Mouse (Mus musculus): ENCODE results near the gene Iqgap2. TPM values are rescaled to one million over a fixed set of nuclear protein-coding genes. Genes with fewer than 3 reads are reported as not detected.

Gene Iqgap2
- total RNA-seq, 1 experiment from 2014 or later = 147 TPM

GRCm38 (mm10) chr13:95712570-95713268 lies 179.0 kb downstream of the Iqgap2 start:
- no peak for DNase-seq

- DNase-seq = no peak
Observed at GRCm38 (mm10) chr13:95712054-95712453, 179.7 kb downstream of the Iqgap2 start.

DNA sequence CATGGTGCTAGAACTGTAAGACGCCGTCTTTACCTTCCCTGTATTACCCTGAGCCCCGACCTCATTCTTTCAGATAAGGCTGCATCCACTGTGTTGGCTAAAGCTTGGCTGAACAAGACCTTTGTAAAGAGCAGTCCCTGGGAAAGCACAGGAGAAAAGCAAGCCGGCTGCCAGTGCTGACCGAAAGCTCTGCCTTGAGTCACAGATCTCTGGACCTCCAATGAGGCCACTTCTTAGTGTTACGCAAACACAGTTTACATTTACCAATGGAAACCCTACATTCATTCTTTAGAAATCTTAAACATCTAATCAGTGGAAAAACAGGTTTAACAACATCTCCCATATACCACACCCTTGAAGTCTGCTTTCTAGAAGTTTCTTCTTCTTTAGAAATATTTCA lies 186.1 kb downstream of the Iqgap2 start:
- no peak for DNase-seq

DNA sequence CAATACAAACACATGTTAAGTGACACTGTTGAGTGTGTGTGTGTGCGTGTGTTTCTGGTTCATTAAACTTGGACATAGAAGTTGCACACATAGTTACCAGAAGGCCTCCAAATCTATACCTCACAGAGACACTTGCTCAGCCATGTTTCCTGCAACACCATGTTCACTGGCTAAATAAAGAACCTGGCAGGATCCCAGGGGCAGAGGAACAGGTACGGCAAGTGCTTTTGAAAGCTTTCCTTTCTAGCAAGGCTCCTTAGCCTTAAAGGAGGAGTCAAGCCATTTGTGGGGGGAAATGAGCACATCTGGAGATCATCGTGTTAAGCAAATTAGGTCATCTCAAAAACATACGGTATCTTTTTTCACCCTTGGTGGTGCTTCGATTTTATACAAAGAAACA lies 188.3 kb downstream of the Iqgap2 start:
- DNase-seq = no peak

DNA sequence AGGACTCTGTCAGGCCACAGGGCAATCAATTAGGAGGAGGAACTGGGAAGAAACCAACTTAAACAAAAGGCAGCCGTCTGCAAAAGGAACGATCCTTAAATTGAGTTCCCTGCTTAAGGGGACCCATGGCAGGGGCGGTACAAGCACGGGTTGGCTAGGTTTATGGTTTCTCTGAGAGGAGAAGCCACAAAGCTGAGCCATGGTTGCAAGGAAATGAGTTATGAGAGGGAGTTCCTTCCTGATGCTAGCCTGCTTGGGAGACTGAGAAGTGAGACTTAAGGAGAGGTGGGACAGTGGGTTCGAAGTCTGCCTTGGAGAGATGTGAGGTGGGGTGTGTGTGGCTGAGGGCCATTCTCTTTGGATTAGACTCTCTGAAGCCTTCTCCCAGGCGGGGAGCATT lies 193.8 kb downstream of the Iqgap2 start:
- DNase-seq = no peak

DNA sequence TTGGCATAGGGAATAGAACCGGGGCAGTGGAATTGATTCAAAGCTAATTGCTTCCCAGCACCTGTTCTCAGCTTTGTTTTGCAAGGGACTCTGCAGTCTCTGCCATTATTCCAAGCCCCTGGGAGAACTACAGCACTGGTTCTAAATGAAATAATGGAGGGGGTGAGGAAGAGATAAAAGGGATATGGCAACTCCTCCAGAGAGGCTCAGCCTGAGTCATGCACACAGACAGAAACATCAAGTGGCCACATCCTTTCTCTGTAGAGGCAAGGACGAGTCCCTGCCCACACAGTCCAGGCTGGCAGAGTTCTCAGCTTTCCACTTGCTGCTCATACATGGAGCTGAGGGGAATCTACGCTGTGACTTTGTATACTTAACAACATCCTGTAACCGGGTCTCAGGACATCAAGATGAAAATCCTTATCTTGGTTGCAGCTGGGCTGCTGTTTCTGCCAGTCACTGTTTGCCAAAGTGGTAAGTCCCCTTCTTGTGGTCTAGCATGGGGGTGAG lies 195.0 kb downstream of the Iqgap2 start, which contains the start of gene F2rl2:
Gene F2rl2 (plus strand): TSS at position 200 of the 510 bp plus-strand sequence.
- DNase-seq = no peak

DNA sequence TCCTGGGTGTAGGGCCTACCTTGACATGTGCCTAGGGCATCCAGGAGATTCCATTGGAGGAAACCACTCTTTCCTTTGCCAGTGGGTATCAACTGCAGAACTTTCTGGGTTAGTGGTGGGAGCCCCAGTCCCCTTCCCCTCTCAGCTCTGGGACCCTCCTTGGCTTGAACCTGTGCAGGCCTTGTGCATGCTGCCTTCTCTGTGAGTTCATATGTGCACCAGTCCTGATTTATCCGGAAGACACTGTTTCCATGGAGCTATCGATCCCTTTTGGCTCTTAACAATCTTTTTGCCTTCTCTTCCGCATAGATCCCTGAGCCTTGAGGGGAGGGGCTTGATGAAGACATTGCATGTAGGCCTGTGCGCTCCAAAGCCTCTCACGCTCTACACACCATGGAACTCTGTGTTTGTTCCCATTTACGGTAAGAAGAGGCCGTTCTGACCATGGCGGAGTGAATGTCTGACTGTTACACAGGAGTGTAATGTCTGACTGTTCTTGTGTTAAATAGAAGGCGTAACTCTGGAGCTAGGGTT lies 195.5 kb downstream of the Iqgap2 start:
- no peak for DNase-seq

- DNase-seq = no peak
Observed at GRCm38 (mm10) chr13:95692201-95692600, 199.5 kb downstream of the Iqgap2 start.

GRCm38 (mm10) chr13:95688576-95688975 lies 203.1 kb downstream of the Iqgap2 start:
- DNase-seq = no peak

- no peak for DNase-seq
Observed at GRCm38 (mm10) chr13:95685736-95686135, 206.0 kb downstream of the Iqgap2 start.

DNA sequence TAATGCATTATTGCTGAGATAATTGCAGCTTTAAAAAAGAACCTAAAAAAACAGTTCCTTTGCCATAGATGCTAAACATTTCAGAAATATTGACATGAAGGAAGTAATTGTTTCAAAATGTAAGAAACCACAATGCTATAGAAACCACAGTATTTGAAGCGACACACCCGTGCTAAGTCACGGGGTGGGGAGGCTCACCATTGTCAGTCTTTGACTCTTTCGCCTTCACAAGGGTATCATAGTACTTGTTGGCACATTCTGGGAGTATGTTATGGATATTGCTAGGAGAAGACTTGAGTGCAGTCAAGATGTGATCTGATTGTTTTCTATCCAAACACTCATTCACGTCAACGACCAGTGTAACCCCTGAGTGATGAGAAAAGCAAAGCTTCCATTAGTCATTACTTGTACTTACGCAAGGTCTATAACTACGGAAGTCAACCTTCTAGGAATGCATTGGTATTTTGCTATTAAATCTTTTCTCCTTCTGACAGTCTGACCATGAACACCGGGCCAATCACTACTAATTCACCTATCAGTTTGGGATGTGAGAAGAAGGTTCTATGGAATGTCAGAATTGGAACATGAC lies 207.0 kb downstream of the Iqgap2 start:
- DNase-seq = no peak

- no peak for DNase-seq
Observed at GRCm38 (mm10) chr13:95679491-95679941, 212.2 kb downstream of the Iqgap2 start.

- DNase-seq = no peak
Observed at GRCm38 (mm10) chr13:95679078-95679477, 212.6 kb downstream of the Iqgap2 start.

DNA sequence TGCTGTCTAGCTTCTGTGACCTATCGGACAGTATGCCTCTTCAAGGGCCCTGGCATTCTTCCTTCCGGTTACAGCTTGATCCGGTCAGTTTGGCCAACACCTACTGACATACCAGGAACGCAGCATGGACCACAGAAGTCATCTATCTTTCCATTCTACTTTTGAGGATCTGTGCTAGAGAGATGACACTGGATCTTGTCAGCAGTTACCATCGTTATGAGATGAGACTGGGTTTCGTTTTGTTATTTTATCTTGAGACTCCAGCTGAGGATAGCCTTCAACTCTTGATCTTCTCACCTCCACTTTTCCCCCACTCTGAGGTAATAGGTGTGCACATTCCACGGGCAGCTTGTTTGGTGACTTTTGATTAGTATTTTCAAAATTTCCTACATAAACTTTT lies 219.3 kb downstream of the Iqgap2 start:
- no peak for DNase-seq

DNA sequence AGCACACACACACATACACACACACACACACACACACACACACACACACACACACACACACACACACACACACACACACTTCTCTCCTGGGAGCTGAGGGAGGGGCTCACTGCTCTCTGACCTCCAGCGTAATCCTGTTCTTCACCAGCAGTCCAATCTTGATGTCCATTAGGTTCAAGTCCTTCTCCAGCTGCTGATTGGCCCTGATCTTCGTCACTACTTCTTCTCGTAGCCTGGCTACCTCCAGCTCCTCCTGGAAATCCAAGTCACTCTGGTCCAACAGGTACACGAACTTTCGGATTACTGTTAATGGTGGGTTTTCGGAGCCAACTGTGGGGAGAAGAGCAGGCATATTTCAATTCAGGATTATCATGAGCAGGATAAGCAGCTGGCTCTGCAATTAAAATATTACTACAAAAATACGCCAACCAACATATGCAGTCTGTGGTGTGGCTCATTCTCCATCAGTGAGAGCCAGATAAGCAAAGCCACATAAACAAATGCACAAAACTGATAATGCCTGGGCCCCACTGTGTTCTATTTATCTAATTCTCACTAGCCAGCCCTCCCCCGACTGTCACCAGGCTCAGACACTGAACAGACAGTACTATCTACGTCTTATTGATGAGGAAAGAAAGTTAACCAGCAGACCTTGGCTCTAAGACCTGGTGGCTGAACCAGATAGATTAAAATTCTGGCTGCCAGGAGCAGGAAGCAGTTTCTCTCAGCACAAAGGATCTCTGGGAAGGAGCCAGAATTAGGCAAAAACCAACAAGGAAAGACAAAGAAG lies 220.4 kb downstream of the Iqgap2 start:
- no peak for DNase-seq

DNA sequence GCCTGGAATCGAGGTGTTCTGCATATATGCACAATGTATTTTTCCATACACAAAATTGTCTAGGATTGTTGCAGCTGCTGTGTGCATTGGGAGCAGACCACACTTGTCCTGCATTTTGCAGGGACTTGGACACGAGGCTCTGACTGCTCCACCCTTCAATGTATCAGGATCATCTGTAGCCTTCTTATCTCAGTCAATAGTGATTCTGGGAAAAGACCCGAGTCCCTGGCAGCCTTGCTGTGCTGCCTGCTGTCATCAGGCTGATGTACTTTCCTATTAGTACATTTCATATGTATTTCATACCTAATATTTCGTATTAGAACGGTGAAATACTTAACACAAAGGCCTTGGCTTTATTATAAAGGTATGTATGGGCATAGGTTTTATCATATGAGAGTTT lies 221.2 kb downstream of the Iqgap2 start:
- DNase-seq = no peak

GRCm38 (mm10) chr13:95667260-95667659 lies 224.5 kb downstream of the Iqgap2 start:
- DNase-seq = no peak

DNA sequence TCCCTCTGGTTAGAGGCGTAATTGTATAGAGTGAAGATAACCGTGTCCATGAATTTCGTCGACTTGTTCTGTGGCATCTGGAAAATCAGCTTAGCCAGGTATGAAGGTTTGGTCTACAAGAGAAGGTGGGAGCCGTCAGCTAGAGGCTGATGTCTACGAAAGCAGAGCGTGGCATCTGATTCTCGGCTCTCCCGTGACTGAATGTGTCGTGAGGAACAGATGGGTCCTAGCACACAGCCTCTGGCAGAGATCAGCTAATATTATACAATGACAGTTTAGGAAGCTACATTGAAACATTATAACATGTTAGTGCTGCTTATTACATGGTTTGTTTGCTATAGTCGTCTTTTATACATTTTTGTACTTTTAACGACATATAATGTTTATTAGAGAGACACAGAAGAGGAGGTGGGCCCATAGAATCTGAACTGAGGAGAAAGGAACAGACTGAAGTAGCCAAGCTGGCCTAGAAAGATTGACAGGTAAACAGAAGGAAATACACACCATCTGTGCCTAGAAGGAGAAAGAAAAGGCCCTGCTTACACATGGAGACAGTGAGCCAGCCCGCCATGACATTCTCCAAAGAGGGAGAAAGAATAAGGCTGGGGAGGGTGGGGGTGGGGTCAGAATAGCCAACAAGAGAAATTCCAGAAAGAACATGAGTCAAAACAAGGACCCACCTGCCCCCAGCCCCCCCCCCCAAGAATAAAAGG lies 225.9 kb downstream of the Iqgap2 start:
- no peak for DNase-seq

- DNase-seq = no peak
Observed at GRCm38 (mm10) chr13:95663834-95664233, 227.9 kb downstream of the Iqgap2 start.

- DNase-seq = no peak
Observed at GRCm38 (mm10) chr13:95659432-95659831, 232.3 kb downstream of the Iqgap2 start.

DNA sequence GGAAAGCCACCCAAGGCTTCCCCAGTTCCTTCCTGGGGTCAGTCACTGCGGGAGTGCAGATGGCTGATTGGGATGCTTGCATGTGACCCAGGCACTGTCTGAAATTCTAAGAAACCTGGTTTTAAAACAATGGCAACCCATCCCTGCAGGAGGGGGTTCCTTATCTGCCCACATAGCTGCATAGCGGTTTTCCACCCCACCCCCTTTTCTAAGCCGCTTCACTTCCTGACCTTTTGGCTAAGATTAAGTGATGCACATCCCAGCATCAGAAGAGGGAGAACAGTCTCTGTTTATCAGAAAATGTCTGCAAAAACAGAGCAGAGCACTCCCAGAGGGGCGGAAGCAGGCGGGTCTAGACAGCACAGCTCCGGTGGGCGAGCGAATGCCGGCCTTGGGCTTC lies 234.6 kb downstream of the Iqgap2 start:
- DNase-seq = no peak

- no peak for DNase-seq
Observed at GRCm38 (mm10) chr13:95655284-95655683, 236.4 kb downstream of the Iqgap2 start.

Measured in adrenal gland, postnatal 25 days (tissue).